Mouse (Mus musculus): Measurements from ENCODE around the gene Flrt1. TPM values are rescaled to one million over a fixed set of nuclear protein-coding genes. Genes with fewer than 3 reads are reported as not detected.

Gene Flrt1
- total and polyA plus RNA-seq, 2 experiments from 2014 or later, result 8.8 to 11.3 TPM

- DNase-seq (no peak), ATAC-seq (no peak)
- no peak overlapping the region for H3K4me3 ChIP-seq (ENCODE audit: low read depth, low read length)
- 71% methylated on average over 11 of the region's 11 CpGs for WGBS
- H3K27me3 ChIP-seq (ENCODE audit: insufficient read depth, low read length), result no peaks in the 10 kb centered on the region
- no peak overlapping the region for H3K27ac ChIP-seq (ENCODE audit: low read depth, low read length)
- 0 out of 2 replicates have a peak, but pooled peaks cover 8% of the 10 kb centered on the region for H3K4me1 ChIP-seq (ENCODE audit: insufficient read depth)
- no peak for TF ChIP-seq CTCF (IDR thresholded peaks at IDR 0.05; ENCODE audit: low read depth)
- H3K36me3 ChIP-seq (ENCODE audit: insufficient read depth), result no peaks in the 10 kb centered on the region
- no peaks in the 10 kb centered on the region for H3K9me3 ChIP-seq (ENCODE audit: low read length)
- no peak overlapping the region for H3K4me2 ChIP-seq (ENCODE audit: low read depth)
- no peak overlapping the region for H3K9ac ChIP-seq
Measured at GRCm38 (mm10) chr19:7130317-7130716, 24.8 kb upstream of the Flrt1 start.

GRCm38 (mm10) chr19:7128551-7129475, 23.3 kb upstream of the Flrt1 start:
- no peak overlapping the region for H3K4me2 ChIP-seq (ENCODE audit: low read depth)
- H3K27me3 ChIP-seq (ENCODE audit: insufficient read depth, low read length), result no peaks in the 10 kb centered on the region
- no peaks in the 10 kb centered on the region for H3K9me3 ChIP-seq (ENCODE audit: low read length)
- no peak overlapping the region for H3K4me3 ChIP-seq (ENCODE audit: low read depth, low read length)
- H3K27ac ChIP-seq (ENCODE audit: low read depth, low read length), result no peak overlapping the region
- ATAC-seq, result peak; percentile 54
- TF ChIP-seq CTCF (IDR thresholded peaks at IDR 0.05; ENCODE audit: low read depth), result no peak
- DNase-seq, result no peak
- no peak overlapping the region for H3K9ac ChIP-seq
- H3K36me3 ChIP-seq (ENCODE audit: insufficient read depth), result no peaks in the 10 kb centered on the region
- 32% methylated on average over 19 of the region's 19 CpGs for WGBS
- H3K4me1 ChIP-seq (ENCODE audit: insufficient read depth), result 0 out of 2 replicates have a peak, but pooled peaks cover 4% of the 10 kb centered on the region

- Histone ChIP-seq H3K9ac (no peak overlapping the region), H3K4me3 (ENCODE audit: low read depth, low read length) (no peak overlapping the region), H3K27ac (ENCODE audit: low read depth, low read length) (no peak overlapping the region), H3K27me3 (ENCODE audit: insufficient read depth, low read length) (no peaks in the 10 kb centered on the region), H3K9me3 (ENCODE audit: low read length) (no peaks in the 10 kb centered on the region), H3K4me1 (ENCODE audit: insufficient read depth) (peaks cover 11% of the 10 kb centered on the region), H3K4me2 (ENCODE audit: low read depth) (no peak overlapping the region), H3K36me3 (ENCODE audit: insufficient read depth) (no peaks in the 10 kb centered on the region)
- WGBS, result 68% methylated on average over 2 of the region's 2 CpGs
- no peak for TF ChIP-seq CTCF (IDR thresholded peaks at IDR 0.05; ENCODE audit: low read depth)
- DNase-seq (no peak), ATAC-seq (no peak)
Measured at GRCm38 (mm10) chr19:7126933-7127332, 21.4 kb upstream of the Flrt1 start.

GRCm38 (mm10) chr19:7126209-7126608, 20.7 kb upstream of the Flrt1 start:
- Histone ChIP-seq H3K27ac (ENCODE audit: low read depth, low read length) (no peak overlapping the region), H3K4me3 (ENCODE audit: low read depth, low read length) (no peak overlapping the region), H3K9me3 (ENCODE audit: low read length) (no peaks in the 10 kb centered on the region), H3K27me3 (ENCODE audit: insufficient read depth, low read length) (no peaks in the 10 kb centered on the region), H3K4me2 (ENCODE audit: low read depth) (no peak overlapping the region), H3K36me3 (ENCODE audit: insufficient read depth) (no peaks in the 10 kb centered on the region), H3K4me1 (ENCODE audit: insufficient read depth) (peaks cover 11% of the 10 kb centered on the region), H3K9ac (no peak overlapping the region)
- TF ChIP-seq CTCF (IDR thresholded peaks at IDR 0.05; ENCODE audit: low read depth), result no peak
- ATAC-seq, result no peak
- WGBS, result 88% methylated on average over 1 of the region's 1 CpGs
- no peak for DNase-seq

GRCm38 (mm10) chr19:7125526-7126156, 20.1 kb upstream of the Flrt1 start:
- Histone ChIP-seq H3K36me3 (ENCODE audit: insufficient read depth) (no peaks in the 10 kb centered on the region), H3K4me2 (ENCODE audit: low read depth) (no peak overlapping the region), H3K9me3 (ENCODE audit: low read length) (no peaks in the 10 kb centered on the region), H3K4me3 (ENCODE audit: low read depth, low read length) (no peak overlapping the region), H3K27me3 (ENCODE audit: insufficient read depth, low read length) (no peaks in the 10 kb centered on the region), H3K4me1 (ENCODE audit: insufficient read depth) (peaks cover 11% of the 10 kb centered on the region), H3K9ac (no peak overlapping the region), H3K27ac (ENCODE audit: low read depth, low read length) (no peak overlapping the region)
- no peak for DNase-seq
- no peak for TF ChIP-seq CTCF (IDR thresholded peaks at IDR 0.05; ENCODE audit: low read depth)
- WGBS, result 89% methylated on average over 4 of the region's 4 CpGs
- ATAC-seq, result no peak

GRCm38 (mm10) chr19:7122698-7123306, 17.3 kb upstream of the Flrt1 start:
- TF ChIP-seq CTCF (IDR thresholded peaks at IDR 0.05; ENCODE audit: low read depth), result no peak
- Histone ChIP-seq H3K4me2 (ENCODE audit: low read depth) (no peak overlapping the region), H3K27me3 (ENCODE audit: insufficient read depth, low read length) (no peaks in the 10 kb centered on the region), H3K9me3 (ENCODE audit: low read length) (no peaks in the 10 kb centered on the region), H3K4me1 (ENCODE audit: insufficient read depth) (peaks cover 7% of the 10 kb centered on the region), H3K9ac (peak overlapping the region; percentile 18; the same call in 1 of the 2 replicates), H3K36me3 (ENCODE audit: insufficient read depth) (no peaks in the 10 kb centered on the region), H3K4me3 (ENCODE audit: low read depth, low read length) (no peak overlapping the region), H3K27ac (ENCODE audit: low read depth, low read length) (peak overlapping the region; percentile 21; the same call in 1 of the 2 replicates)
- WGBS, result 35% methylated on average over 10 of the region's 10 CpGs
- no peak for DNase-seq
- peak; percentile 46; the same call in 1 of the 2 replicates for ATAC-seq

All from forebrain, postnatal 0 days (tissue).